Mouse (Mus musculus) megakaryocyte, embryonic 14.5 days (primary cell): Measurements from ENCODE around the gene Akr1b8.

Source experiments
- FLI1 ChIP-seq: IDR thresholded peaks from 2 replicates; pipeline ENCODE4 v1.6.1; 2012; ENCODE audit warnings: low read length, inconsistent platforms, mixed read lengths
- GATA1 ChIP-seq: IDR thresholded peaks from 3 replicates; pipeline ENCODE4 v1.6.1; 2012; ENCODE audit warnings: mixed read lengths, low read length, inconsistent platforms, borderline replicate concordance

GRCm38 (mm10) chr6:34412688-34413087 lies 58.8 kb downstream of the Akr1b8 start:
- TF ChIP-seq GATA1 (no peak), FLI1 (no peak)
